Mouse (Mus musculus): ENCODE results near the gene Eef2k. TPM values are rescaled to one million over a fixed set of nuclear protein-coding genes. Genes with fewer than 3 reads are reported as not detected.
"Not testable (repeated sequence)": the region's sequence is repeated elsewhere in the genome, so short reads cannot be mapped to it uniquely, and the experiment has no call there.

The Eef2k gene
- polyA plus RNA-seq, 1 experiment from 2014 or later = 75.4 TPM

- no peaks in the 10 kb centered on the region for H3K9me3 ChIP-seq (replicated peaks)
- WGBS = 92% methylated on average over 6 of the region's 6 CpGs
- H3K9ac ChIP-seq = no peak overlapping the region
- H3K4me1 ChIP-seq = no peaks in the 10 kb centered on the region
- no peak overlapping the region for H3K27ac ChIP-seq (replicated peaks)
- H3K4me2 ChIP-seq (replicated peaks) = no peak overlapping the region
- no peak overlapping the region for H3K4me3 ChIP-seq (replicated peaks)
- no peaks in the 10 kb centered on the region for H3K27me3 ChIP-seq
- no peak for ATAC-seq (ENCODE audit: insufficient number of reproducible peaks, low FRiP score, low TSS enrichment, low read depth)
- peaks cover 82% of the 10 kb centered on the region for H3K36me3 ChIP-seq
Observed at GRCm38 (mm10) chr7:120941214-120941613, 98.6 kb downstream of the Eef2k start.

DNA sequence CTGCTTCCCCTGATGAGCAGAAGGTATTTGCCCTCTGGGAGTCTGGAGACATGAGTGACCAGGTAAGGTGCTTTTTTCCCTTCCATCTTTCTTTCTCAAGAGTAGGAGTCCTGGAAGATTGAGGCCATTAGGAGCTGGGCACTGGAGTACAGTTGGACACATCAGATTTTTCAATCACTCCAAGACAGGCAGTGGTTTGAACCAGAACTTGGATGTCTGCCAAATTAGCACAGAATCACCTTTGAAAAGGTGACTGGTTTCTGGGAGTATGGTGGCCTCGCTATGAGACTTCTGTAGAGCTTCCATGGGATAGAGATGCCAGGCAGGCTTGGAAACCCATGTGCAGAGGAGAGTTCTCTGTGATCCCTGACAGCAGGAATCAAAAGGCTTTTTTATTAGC, 99.9 kb downstream of the Eef2k start:
- ATAC-seq (ENCODE audit: insufficient number of reproducible peaks, low FRiP score, low TSS enrichment, low read depth) = no peak
- H3K27ac ChIP-seq (replicated peaks) = no peak overlapping the region
- 69% methylated on average over 1 of the region's 1 CpGs for WGBS
- no peaks in the 10 kb centered on the region for H3K9me3 ChIP-seq (replicated peaks)
- H3K4me2 ChIP-seq (replicated peaks) = no peak overlapping the region
- peaks cover 74% of the 10 kb centered on the region for H3K36me3 ChIP-seq
- no peaks in the 10 kb centered on the region for H3K4me1 ChIP-seq
- no peak overlapping the region for H3K4me3 ChIP-seq (replicated peaks)
- H3K27me3 ChIP-seq = no peaks in the 10 kb centered on the region
- H3K9ac ChIP-seq = no peak overlapping the region

- 72% methylated on average over 7 of the region's 8 CpGs for WGBS
- Histone ChIP-seq H3K27me3 (no peaks in the 10 kb centered on the region), H3K9me3 (replicated peaks) (no peaks in the 10 kb centered on the region), H3K9ac (no peak overlapping the region), H3K36me3 (peaks cover 69% of the 10 kb centered on the region), H3K4me2 (replicated peaks) (no peak overlapping the region), H3K4me1 (no peaks in the 10 kb centered on the region), H3K4me3 (replicated peaks) (no peak overlapping the region), H3K27ac (replicated peaks) (no peak overlapping the region)
- ATAC-seq (ENCODE audit: insufficient number of reproducible peaks, low FRiP score, low TSS enrichment, low read depth) = no peak
Observed at GRCm38 (mm10) chr7:120943936-120944509, 101.4 kb downstream of the Eef2k start.

DNA sequence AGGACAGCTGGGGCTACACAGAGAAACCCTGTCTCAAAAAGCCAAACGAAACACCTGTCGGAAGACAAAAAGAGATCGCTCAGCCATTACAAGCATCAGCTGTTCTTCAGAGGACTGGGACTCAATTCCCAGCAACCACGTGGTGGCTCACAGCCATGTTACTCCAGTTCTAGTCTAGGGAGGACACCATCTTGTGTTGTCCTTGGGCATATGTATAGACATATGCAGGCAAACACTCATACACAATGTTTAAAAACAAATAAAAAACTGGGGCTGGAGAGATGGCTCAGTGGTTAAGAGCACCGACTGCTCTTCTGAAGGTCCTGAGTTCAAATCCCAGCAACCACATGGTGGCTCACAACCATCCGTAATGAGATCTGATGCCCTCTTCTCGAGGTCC, 111.0 kb downstream of the Eef2k start:
- not testable (repeated sequence) for H3K4me3 ChIP-seq (replicated peaks); H3K27me3 ChIP-seq; H3K9me3 ChIP-seq (replicated peaks); H3K4me1 ChIP-seq; H3K9ac ChIP-seq; H3K27ac ChIP-seq (replicated peaks); H3K4me2 ChIP-seq (replicated peaks); ATAC-seq (ENCODE audit: insufficient number of reproducible peaks, low FRiP score, low TSS enrichment, low read depth)
- whole genome bisulfite sequencing = 84% methylated on average over 7 of the region's 7 CpGs
- H3K36me3 ChIP-seq = peaks cover 32% of the 10 kb centered on the region

Other genes starting within 250 kb of the Eef2k start
- 170 TPM in 2 replicates for gene Uqcrc2, start 207.7 kb upstream of the Eef2k start, polyA plus RNA-seq (2015; fragmentation: Nextera tagmentation; extraction: Ambion mirVana)
- 0.24 and 0.28 TPM in 2 replicates for gene Pdzd9, start 172.5 kb upstream of the Eef2k start, polyA plus RNA-seq (2015; fragmentation: Nextera tagmentation; extraction: Ambion mirVana)
- gene Mosmo, start 165.2 kb upstream of the Eef2k start, polyA plus RNA-seq (2015; fragmentation: Nextera tagmentation; extraction: Ambion mirVana) = 11.6 and 12.1 TPM in 2 replicates
- gene Vwa3a, start 103.5 kb upstream of the Eef2k start, polyA plus RNA-seq (2015; fragmentation: Nextera tagmentation; extraction: Ambion mirVana) = 1.7 and 3.2 TPM in 2 replicates
- not detected in 2 replicates for gene Gm5737, start 30.5 kb upstream of the Eef2k start, polyA plus RNA-seq (2015; fragmentation: Nextera tagmentation; extraction: Ambion mirVana)
- gene Polr3e, start 74.9 kb downstream of the Eef2k start, polyA plus RNA-seq (2015; fragmentation: Nextera tagmentation; extraction: Ambion mirVana) = 34.1 and 35.1 TPM in 2 replicates
- gene Cdr2, start 139.5 kb downstream of the Eef2k start, polyA plus RNA-seq (2015; fragmentation: Nextera tagmentation; extraction: Ambion mirVana) = 11.3 and 14.1 TPM in 2 replicates
- 0.17 TPM in 1 of 2 replicates, not detected in the other for gene Mfsd13b, start 139.7 kb downstream of the Eef2k start, polyA plus RNA-seq (2015; fragmentation: Nextera tagmentation; extraction: Ambion mirVana)
- 133 and 136 TPM in 2 replicates for gene Mettl9, start 191.6 kb downstream of the Eef2k start, polyA plus RNA-seq (2015; fragmentation: Nextera tagmentation; extraction: Ambion mirVana)
- 3.0 and 3.1 TPM in 2 replicates for gene Igsf6, start 231.7 kb downstream of the Eef2k start, polyA plus RNA-seq (2015; fragmentation: Nextera tagmentation; extraction: Ambion mirVana)
- gene Otoa, start 238.8 kb downstream of the Eef2k start, polyA plus RNA-seq (2015; fragmentation: Nextera tagmentation; extraction: Ambion mirVana) = 0.61 and 0.75 TPM in 2 replicates